Mouse (Mus musculus) bone marrow, adult 2 months (tissue): Measurements from ENCODE around the gene Rpl18. TPM values are rescaled to one million over a fixed set of nuclear protein-coding genes. Genes with fewer than 3 reads are reported as not detected.

Source experiments
- H3K27ac ChIP-seq: fragments of 200-500 bp; 2 replicates; pipeline ENCODE4 v1.5.1; 2012; ENCODE audit warnings: low read depth, mild to moderate bottlenecking, control low read depth, inconsistent platforms, low read length; ENCODE audit not compliant: control insufficient read depth, poor library complexity, insufficient read depth
- H3K4me1 ChIP-seq: fragments of 200-500 bp; 2 replicates; pipeline ENCODE4 v1.6.1; 2011; ENCODE audit warnings: low read length; ENCODE audit not compliant: control insufficient read depth, insufficient read depth
- H3K4me3 ChIP-seq: fragments of 200-500 bp; replicated peaks from 2 replicates; pipeline ENCODE3; 2011; ENCODE audit warnings: mild to moderate bottlenecking, low read depth, low read length, control low read depth; ENCODE audit not compliant: control insufficient read depth
- CTCF ChIP-seq: fragments of 200-500 bp; IDR thresholded peaks from 2 replicates; pipeline ENCODE4 v1.5.1; 2011; ENCODE audit warnings: low read length, control low read depth; ENCODE audit not compliant: control insufficient read depth, insufficient read depth
- POLR2A ChIP-seq: fragments of 200-500 bp; IDR thresholded peaks from 2 replicates; pipeline ENCODE4 v1.6.1; 2011; ENCODE audit warnings: low read depth, mild to moderate bottlenecking, control low read depth, low read length, borderline replicate concordance; ENCODE audit not compliant: control insufficient read depth
- WGBS: fragments of 180-500 bp; shearing (Covaris S2); methylation state at CpG from one replicate; pipeline ENCODE4 v1.1.7; 2018; 5-methylcytosine and 5-hydroxymethylcytosine counted together
- polyA plus RNA-seq: library from polyadenylated mRNA; stranded (reverse); fragments of >200 nt; gene quantifications from 2 replicates; pipeline ENCODE4 v1.2.4, GENCODE M21; 2011; ENCODE audit warnings: low replicate concordance; ENCODE audit not compliant: missing spikeins, insufficient read depth, insufficient read length

Gene Rpl18
- polyA plus RNA-seq, 1 experiment: 916 TPM

GRCm38 (mm10) chr7:45707375-45707967 is 7.8 kb upstream of the Rpl18 start:
- Histone ChIP-seq H3K4me3 (peak overlapping the region; percentile 61), H3K4me1 (peaks cover 11% of the 10 kb centered on the region), H3K27ac (peak overlapping the region; percentile 77)
- 0% methylated on average over 27 of the region's 27 CpGs for WGBS
- TF ChIP-seq POLR2A: peak; percentile 44; the same call in 1 of the 2 replicates
- TF ChIP-seq CTCF: no peak

GRCm38 (mm10) chr7:45708221-45708761 is 7.0 kb upstream of the Rpl18 start:
- TF ChIP-seq POLR2A (no peak), CTCF (no peak)
- Histone ChIP-seq H3K4me3 (peak overlapping the region; percentile 6), H3K27ac (peak overlapping the region; percentile 77), H3K4me1 (peaks cover 11% of the 10 kb centered on the region)
- WGBS: 33% methylated on average over 13 of the region's 13 CpGs

DNA sequence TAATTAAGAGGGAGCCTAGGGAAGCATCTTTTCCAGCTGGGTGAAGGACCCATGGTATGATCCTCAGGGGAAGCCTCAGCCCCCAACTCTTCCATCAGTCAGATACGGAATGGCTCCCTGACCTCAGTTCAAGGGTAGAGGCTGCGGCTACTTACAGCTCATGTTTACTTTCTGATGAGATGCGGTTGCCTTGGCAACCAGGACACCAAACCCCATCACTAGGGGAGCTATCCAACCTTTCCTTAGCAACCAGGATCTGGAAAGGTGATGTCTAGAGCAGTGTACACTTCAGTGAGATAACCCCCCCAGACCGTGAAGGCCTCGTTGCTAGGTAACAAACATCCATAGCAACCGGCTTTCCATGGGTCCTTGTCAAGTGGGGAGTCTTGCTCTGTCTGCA is 6.2 kb upstream of the Rpl18 start:
- Histone ChIP-seq H3K27ac (no peak overlapping the region), H3K4me1 (peaks cover 11% of the 10 kb centered on the region), H3K4me3 (no peak overlapping the region)
- no peak for TF ChIP-seq POLR2A
- TF ChIP-seq CTCF: no peak
- WGBS: 82% methylated on average over 6 of the region's 6 CpGs

GRCm38 (mm10) chr7:45709677-45710355 is 5.4 kb upstream of the Rpl18 start:
- 79% methylated on average over 14 of the region's 14 CpGs for WGBS
- Histone ChIP-seq H3K4me3 (no peak overlapping the region), H3K4me1 (peaks cover 11% of the 10 kb centered on the region), H3K27ac (no peak overlapping the region)
- TF ChIP-seq CTCF (no peak), POLR2A (no peak)

GRCm38 (mm10) chr7:45710477-45711191 is 4.6 kb upstream of the Rpl18 start:
- TF ChIP-seq CTCF (no peak), POLR2A (no peak)
- Histone ChIP-seq H3K4me1 (peaks cover 13% of the 10 kb centered on the region), H3K4me3 (no peak overlapping the region), H3K27ac (no peak overlapping the region)
- 92% methylated on average over 20 of the region's 20 CpGs for WGBS

GRCm38 (mm10) chr7:45711316-45712021 is 3.8 kb upstream of the Rpl18 start:
- no peak overlapping the region for H3K27ac ChIP-seq
- WGBS: 86% methylated on average over 24 of the region's 24 CpGs
- no peak for TF ChIP-seq POLR2A
- TF ChIP-seq CTCF: no peak
- H3K4me1 ChIP-seq: peaks cover 15% of the 10 kb centered on the region
- no peak overlapping the region for H3K4me3 ChIP-seq

DNA sequence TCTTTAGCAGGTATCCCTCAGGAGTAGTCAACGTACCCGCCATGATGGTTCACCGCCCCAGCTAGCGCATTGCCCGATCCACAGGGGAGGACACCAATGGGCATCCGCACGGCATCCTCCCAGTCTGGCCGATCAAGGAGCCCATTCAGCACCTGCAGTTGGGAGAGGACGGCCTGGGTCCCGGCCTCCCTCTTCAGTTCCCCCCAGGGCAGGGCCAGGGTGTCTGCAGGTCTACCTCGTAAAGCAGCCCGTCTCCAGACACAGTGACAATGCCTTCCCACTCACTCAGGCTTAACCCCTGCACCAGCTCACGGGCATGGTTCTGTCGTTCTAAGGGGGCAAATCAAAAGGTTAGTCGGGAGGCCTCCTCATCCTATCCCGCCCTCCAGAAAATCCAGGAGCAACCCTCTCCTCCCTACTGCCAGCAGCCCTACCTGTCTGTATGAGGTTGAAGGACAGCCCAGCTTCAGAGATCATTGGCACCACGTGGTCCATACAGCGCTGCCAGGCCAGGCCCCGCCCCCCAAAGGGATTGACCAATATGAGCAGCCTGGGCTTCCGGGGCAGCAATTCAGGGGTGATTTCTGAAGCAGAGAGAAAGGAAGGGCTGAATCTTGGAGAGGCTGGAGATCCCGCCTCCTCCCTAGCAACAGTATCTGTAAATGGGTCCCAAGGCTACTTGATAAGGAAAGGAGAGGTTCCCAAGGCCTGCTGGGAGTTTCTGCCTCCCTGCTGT is 3.1 kb upstream of the Rpl18 start:
- Histone ChIP-seq H3K4me1 (peaks cover 14% of the 10 kb centered on the region), H3K4me3 (no peak overlapping the region), H3K27ac (no peak overlapping the region)
- 89% methylated on average over 21 of the region's 21 CpGs for WGBS
- TF ChIP-seq CTCF: no peak
- TF ChIP-seq POLR2A: no peak
